Mouse (Mus musculus) limb, embryonic 11.5 days (tissue): ENCODE results near the gene Ift80. TPM values are rescaled to one million over a fixed set of nuclear protein-coding genes. Genes with fewer than 3 reads are reported as not detected.

Experiments
- ATAC-seq: fragments of 200-750 bp; cut with Nextera tagmentation; 2 replicates; pipeline ENCODE4 v1.8.0; 2017; ENCODE audit warnings: low read depth; ENCODE audit not compliant: insufficient number of reproducible peaks, low FRiP score, low TSS enrichment
- DNase-seq: peaks from one replicate; pipeline ENCODE4 v3.0.0-alpha.2; 2015; ENCODE audit warnings: low spot score
- H3K27ac ChIP-seq: fragments of 300-500 bp; sonication (generic); replicated peaks from 2 replicates; pipeline ENCODE4 v1.5.1; 2014; ENCODE audit warnings: low read depth, mild to moderate bottlenecking, low read length
- H3K27me3 ChIP-seq: fragments of 300-500 bp; sonication (generic); 2 replicates; pipeline ENCODE4 v1.6.1; 2014; ENCODE audit warnings: mild to moderate bottlenecking, low read length, mixed read lengths; ENCODE audit not compliant: control insufficient read depth, insufficient read depth
- H3K36me3 ChIP-seq: fragments of 300-500 bp; sonication (generic); 2 replicates; pipeline ENCODE4 v1.6.1; 2014; ENCODE audit warnings: mild to moderate bottlenecking, low read length, moderate library complexity, mixed read lengths; ENCODE audit not compliant: control insufficient read depth, insufficient read depth
- H3K4me1 ChIP-seq: fragments of 300-500 bp; sonication (generic); 2 replicates; pipeline ENCODE4 v1.6.1; 2014; ENCODE audit warnings: low read length, mixed read lengths; ENCODE audit not compliant: control insufficient read depth, insufficient read depth
- H3K4me2 ChIP-seq: fragments of 300-500 bp; sonication (generic); 2 replicates; pipeline ENCODE4 v1.6.1; 2014; ENCODE audit warnings: low read depth, mild to moderate bottlenecking, moderate library complexity; ENCODE audit not compliant: severe bottlenecking
- H3K4me3 ChIP-seq: fragments of 300-500 bp; sonication (generic); 2 replicates; pipeline ENCODE4 v1.5.1; 2014; ENCODE audit warnings: low read depth, low read length
- H3K9ac ChIP-seq: fragments of 300-500 bp; sonication (generic); 2 replicates; pipeline ENCODE4 v1.6.1; 2014; ENCODE audit warnings: mild to moderate bottlenecking, low read length
- H3K9me3 ChIP-seq: fragments of 300-500 bp; sonication (generic); 2 replicates; pipeline ENCODE4 v1.6.1; 2016; ENCODE audit warnings: low read length; ENCODE audit not compliant: control insufficient read depth
- WGBS: fragments of 180-500 bp; shearing (Covaris S2); extraction: QIAGEN DNeasy Blood & Tissue Kit; methylation state at CpG from one replicate; pipeline ENCODE4 v1.1.7; 2014; 5-methylcytosine and 5-hydroxymethylcytosine counted together
- polyA plus RNA-seq: library from polyadenylated mRNA; unstranded; fragments of >200 nt; fragmentation: Nextera tagmentation; extraction: Ambion mirVana; gene quantifications from 2 replicates; pipeline ENCODE4 v1.2.1, GENCODE M21; 2014

The Ift80 gene
- polyA plus RNA-seq, 1 experiment from 2014 or later, result 22.1 TPM

- H3K4me1 ChIP-seq, result no peaks in the 10 kb centered on the region
- H3K9me3 ChIP-seq, result no peaks in the 10 kb centered on the region
- no peaks in the 10 kb centered on the region for H3K36me3 ChIP-seq
- WGBS, result 78% methylated on average over 4 of the region's 4 CpGs
- no peaks in the 10 kb centered on the region for H3K27me3 ChIP-seq
- DNase-seq, result no peak
- no peak overlapping the region for H3K4me2 ChIP-seq
- no peak for ATAC-seq
- H3K9ac ChIP-seq, result no peak overlapping the region
- no peak overlapping the region for H3K27ac ChIP-seq
- no peak overlapping the region for H3K4me3 ChIP-seq
These were observed 108.9 kb downstream of the Ift80 start for GRCm38 (mm10) chr3:68895426-68895825.

- 93% methylated on average over 5 of the region's 5 CpGs for WGBS
- Histone ChIP-seq H3K36me3 (no peaks in the 10 kb centered on the region), H3K27me3 (no peaks in the 10 kb centered on the region), H3K4me2 (no peak overlapping the region), H3K27ac (no peak overlapping the region), H3K4me1 (no peaks in the 10 kb centered on the region), H3K9me3 (no peaks in the 10 kb centered on the region), H3K9ac (no peak overlapping the region), H3K4me3 (no peak overlapping the region)
- DNase-seq, result no peak
- ATAC-seq, result no peak
These were observed 117.5 kb downstream of the Ift80 start for GRCm38 (mm10) chr3:68886845-68887244.

- no peak for DNase-seq
These were observed 130.3 kb downstream of the Ift80 start for GRCm38 (mm10) chr3:68874079-68874478.

GRCm38 (mm10) chr3:68870568-68870950, 133.8 kb downstream of the Ift80 start:
- Histone ChIP-seq H3K4me2 (peak overlapping the region; percentile 97), H3K4me1 (no peaks in the 10 kb centered on the region), H3K9me3 (no peaks in the 10 kb centered on the region), H3K4me3 (peak overlapping the region; percentile 59), H3K9ac (no peak overlapping the region), H3K27me3 (peaks cover 32% of the 10 kb centered on the region), H3K27ac (no peak overlapping the region), H3K36me3 (no peaks in the 10 kb centered on the region; the same call in 1 of the 2 replicates)
- no peak; the same call in 1 of the 2 replicates for ATAC-seq
- WGBS, result 3% methylated on average over 15 of the region's 15 CpGs
- no peak for DNase-seq

More at GRCm38 (mm10) chr3:68874079-68874478, 130.3 kb downstream of the Ift80 start:
- Histone ChIP-seq H3K27me3 (peaks cover 19% of the 10 kb centered on the region), H3K9me3 (no peaks in the 10 kb centered on the region), H3K4me1 (no peaks in the 10 kb centered on the region), H3K27ac (no peak overlapping the region), H3K4me2 (no peak overlapping the region), H3K9ac (no peak overlapping the region), H3K4me3 (no peak overlapping the region), H3K36me3 (no peaks in the 10 kb centered on the region)
- no peak for ATAC-seq
- WGBS, result 92% methylated on average over 2 of the region's 2 CpGs

GRCm38 (mm10) chr3:68869691-68870567, 134.4 kb downstream of the Ift80 start:
- peaks cover 32% of the 10 kb centered on the region for H3K27me3 ChIP-seq
- ATAC-seq (peak; percentile 74), DNase-seq (peak; percentile 66)
- H3K4me3 ChIP-seq, result peak overlapping the region; percentile 59
- peak overlapping the region; percentile 97 for H3K4me2 ChIP-seq
- H3K4me1 ChIP-seq, result no peaks in the 10 kb centered on the region
- no peaks in the 10 kb centered on the region; the same call in 1 of the 2 replicates for H3K36me3 ChIP-seq
- under 1% methylated on average over 95 of the region's 96 CpGs for WGBS
- H3K27ac ChIP-seq, result no peak overlapping the region
- H3K9me3 ChIP-seq, result no peaks in the 10 kb centered on the region
- peak overlapping the region; percentile 56 for H3K9ac ChIP-seq

- ATAC-seq (peak; percentile 58; the same call in 1 of the 2 replicates), DNase-seq (peak; percentile 65)
- Histone ChIP-seq H3K4me2 (peak within 1 kb of the TSS; percentile 97), H3K27ac (no peak within 1 kb of the TSS), H3K36me3 (no peaks in the 10 kb centered on the region; the same call in 1 of the 2 replicates), H3K27me3 (peaks cover 32% of the 10 kb centered on the region), H3K9me3 (no peaks in the 10 kb centered on the region), H3K9ac (peak within 1 kb of the TSS; percentile 56), H3K4me3 (peak within 1 kb of the TSS; percentile 59), H3K4me1 (no peaks in the 10 kb centered on the region)
- WGBS, result under 1% methylated on average over 43 of the region's 62 CpGs
These were observed 135.1 kb downstream of the Ift80 start, which contains the start of gene 1110032F04Rik for GRCm38 (mm10) chr3:68869211-68869690. Gene 1110032F04Rik, plus strand, starts transcription at chr3:68869586.

- no peaks in the 10 kb centered on the region for H3K36me3 ChIP-seq
- no peak for DNase-seq
- ATAC-seq, result no peak
- no peaks in the 10 kb centered on the region for H3K9me3 ChIP-seq
- no peaks in the 10 kb centered on the region for H3K27me3 ChIP-seq
- WGBS, result 93% methylated on average over 1 of the region's 1 CpGs
- H3K4me3 ChIP-seq, result no peak overlapping the region
- no peak overlapping the region for H3K9ac ChIP-seq
- no peak overlapping the region for H3K27ac ChIP-seq
- no peaks in the 10 kb centered on the region for H3K4me1 ChIP-seq
- no peak overlapping the region for H3K4me2 ChIP-seq
These were observed 152.0 kb downstream of the Ift80 start for GRCm38 (mm10) chr3:68852414-68852813.

GRCm38 (mm10) chr3:68848323-68848722, 156.0 kb downstream of the Ift80 start:
- H3K4me1 ChIP-seq, result no peaks in the 10 kb centered on the region
- no peak overlapping the region for H3K27ac ChIP-seq
- no peaks in the 10 kb centered on the region for H3K36me3 ChIP-seq
- DNase-seq, result no peak
- H3K27me3 ChIP-seq, result no peaks in the 10 kb centered on the region
- 72% methylated on average over 3 of the region's 3 CpGs for WGBS
- H3K9me3 ChIP-seq, result no peaks in the 10 kb centered on the region
- no peak overlapping the region for H3K9ac ChIP-seq
- H3K4me2 ChIP-seq, result no peak overlapping the region
- no peak for ATAC-seq
- no peak overlapping the region for H3K4me3 ChIP-seq
